Mouse (Mus musculus): ENCODE results near the gene Hdgfl2. TPM values are rescaled to one million over a fixed set of nuclear protein-coding genes. Genes with fewer than 3 reads are reported as not detected.

Hdgfl2 gene
- polyA plus RNA-seq, 1 experiment = 276 TPM

DNA sequence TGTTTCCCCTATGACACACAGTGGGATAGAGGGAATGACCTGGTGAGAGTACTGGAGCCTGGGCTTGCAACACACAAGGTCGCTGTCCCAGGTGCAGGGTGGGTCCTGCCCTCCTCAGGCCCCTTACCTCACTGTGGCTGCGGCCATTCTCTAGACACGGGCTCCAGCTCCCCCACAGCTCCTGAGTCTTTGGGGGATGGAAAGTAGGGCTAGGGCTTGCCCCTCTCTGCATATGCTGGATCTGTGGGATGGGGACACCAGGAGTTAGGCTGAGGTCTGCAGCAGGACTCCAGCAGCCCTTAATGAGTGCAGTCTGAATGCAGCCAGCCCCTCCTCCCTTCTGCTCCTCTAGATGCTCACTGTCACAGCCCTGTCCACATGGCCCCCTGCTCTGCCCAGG, 33.3 kb downstream of the Hdgfl2 start:
- TF ChIP-seq GATA1 (IDR thresholded peaks at IDR 0.05; ENCODE audit: low read length) = no peak

DNA sequence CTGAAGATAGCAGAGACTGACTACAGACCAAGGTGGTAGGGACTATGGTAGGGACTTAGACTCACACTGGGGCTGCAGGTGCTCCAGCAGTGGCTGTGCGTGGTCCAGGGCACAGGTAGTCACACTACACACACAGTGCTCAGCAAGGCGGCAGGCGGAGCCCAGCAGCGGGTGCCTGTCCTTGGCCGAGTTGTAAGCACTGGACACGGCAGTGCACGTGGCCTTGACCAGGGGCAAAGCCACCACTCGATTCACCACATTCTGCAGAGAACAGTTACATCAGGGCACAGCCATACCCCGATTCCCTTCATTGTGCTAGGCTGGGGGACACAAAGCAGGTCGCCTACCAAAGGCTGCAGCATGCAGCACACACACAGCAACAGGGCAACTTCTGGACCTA, 36.8 kb downstream of the Hdgfl2 start:
- no peak for TF ChIP-seq GATA1 (IDR thresholded peaks at IDR 0.05; ENCODE audit: low read length)

DNA sequence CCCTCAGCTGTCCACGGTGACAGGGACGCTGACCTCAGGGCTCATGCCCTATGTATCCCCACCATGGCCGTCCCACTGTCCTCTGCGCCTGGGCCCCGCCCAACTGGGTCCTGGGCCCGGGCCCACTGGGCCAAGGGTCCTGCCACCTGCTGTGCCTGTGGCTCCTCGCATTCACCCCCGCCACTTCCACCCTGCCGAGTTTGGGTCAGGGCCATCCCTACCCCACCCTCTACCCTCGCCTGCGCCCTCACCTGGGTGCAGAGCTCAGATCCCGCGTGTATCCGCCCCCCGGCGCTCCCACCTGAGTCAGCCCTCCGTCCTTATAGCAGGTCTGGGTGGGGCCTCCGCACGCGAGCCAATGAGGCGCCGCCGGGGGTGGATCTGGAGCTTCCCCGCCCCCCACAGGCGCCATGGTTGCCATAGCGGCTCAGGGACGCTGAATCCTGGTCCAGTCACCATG, 37.8 kb downstream of the Hdgfl2 start, which contains the start of gene Plin5:
Gene Plin5 (minus strand): TSS at position 346 of the 460 bp plus-strand sequence.
- TF ChIP-seq GATA1 (IDR thresholded peaks at IDR 0.05; ENCODE audit: low read length) = no peak

DNA sequence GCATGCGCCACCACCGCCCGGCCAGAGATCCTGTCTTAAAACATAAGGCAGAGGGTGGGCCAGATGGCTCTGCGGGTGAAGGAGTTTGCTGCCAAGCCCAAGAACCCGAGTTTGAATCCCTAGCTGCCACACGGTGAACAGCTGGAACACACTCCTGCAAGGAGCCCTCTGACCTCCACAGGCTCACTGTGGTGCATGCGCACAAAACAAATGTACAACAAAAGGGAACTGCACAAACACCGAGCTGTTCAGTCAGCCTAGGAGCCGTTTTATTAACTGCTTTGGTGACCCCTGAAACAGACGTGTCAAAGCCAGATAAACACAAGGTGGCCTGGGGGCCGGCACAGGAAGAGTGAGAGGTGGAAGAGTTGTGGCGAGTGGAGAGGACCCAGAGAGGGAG, 40.0 kb downstream of the Hdgfl2 start:
- no peak for TF ChIP-seq GATA1 (IDR thresholded peaks at IDR 0.05; ENCODE audit: low read length)

DNA sequence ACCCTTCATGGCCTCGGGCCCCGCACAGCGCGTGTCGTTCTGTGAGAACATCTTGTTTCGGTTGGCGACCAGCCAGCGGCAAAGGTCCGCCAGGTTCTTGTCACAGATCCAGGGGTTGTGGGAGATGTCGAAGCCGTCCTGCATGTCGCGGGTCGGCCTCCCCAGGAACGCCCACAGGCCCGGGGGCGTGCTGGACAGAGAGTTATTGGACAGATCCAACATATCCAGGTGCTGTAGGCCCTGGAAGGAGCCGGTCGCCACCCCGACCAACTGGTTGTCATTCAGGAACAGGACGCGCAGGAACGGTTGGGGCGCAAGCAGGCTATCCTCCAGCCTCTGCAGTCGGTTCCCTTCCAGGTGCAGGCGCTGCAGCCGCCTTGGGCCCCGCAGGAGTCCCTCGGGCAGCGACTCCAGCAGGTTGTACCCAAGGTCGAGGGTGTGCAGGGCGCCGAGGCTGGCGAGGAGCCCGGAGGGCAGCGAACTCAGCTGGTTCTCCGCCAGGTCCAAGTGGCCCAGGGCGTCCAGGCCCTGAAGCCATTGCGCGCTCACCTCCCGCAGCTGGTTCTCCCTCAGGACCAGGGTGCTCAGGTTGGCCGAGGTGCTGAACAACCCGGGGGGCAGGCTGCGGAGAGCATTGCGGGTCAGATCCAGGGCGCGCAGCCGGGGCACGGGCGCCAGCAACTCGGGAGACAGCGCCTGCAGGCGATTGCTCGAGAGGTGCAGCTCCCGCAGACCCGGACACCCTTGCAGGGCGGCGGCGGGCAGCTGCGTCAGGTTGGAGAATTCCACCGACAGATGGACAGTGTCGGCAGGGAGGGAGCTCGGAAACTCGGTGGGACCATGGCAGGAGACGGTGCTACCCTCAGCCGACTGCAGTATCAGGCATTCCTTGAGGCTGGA, 40.8 kb downstream of the Hdgfl2 start:
- no peak for TF ChIP-seq GATA1 (IDR thresholded peaks at IDR 0.05; ENCODE audit: low read length)

DNA sequence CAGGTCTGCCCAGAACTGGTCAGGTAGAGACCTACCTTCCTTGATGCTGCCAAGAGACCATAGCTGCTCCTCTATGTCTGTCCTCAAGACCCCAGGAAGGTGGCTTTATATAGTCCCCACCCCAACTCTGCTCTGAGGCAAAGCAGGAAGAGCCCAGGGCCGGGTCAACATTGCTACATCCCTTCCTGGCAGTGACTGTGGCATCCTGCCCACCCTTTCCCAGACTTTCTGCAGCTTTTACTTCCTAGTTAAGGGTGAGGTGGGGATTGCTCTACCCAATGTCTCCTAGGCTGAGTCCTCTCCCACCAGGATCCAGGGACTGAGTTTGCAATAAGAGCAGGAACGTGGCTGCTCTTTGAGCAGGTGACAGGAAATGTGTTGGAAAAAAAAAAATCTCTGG, 42.4 kb downstream of the Hdgfl2 start, which contains the start of gene Lrg1:
Gene Lrg1 (minus strand): TSS at position 176 of the 400 bp plus-strand sequence.
- no peak for TF ChIP-seq GATA1 (IDR thresholded peaks at IDR 0.05; ENCODE audit: low read length)

DNA sequence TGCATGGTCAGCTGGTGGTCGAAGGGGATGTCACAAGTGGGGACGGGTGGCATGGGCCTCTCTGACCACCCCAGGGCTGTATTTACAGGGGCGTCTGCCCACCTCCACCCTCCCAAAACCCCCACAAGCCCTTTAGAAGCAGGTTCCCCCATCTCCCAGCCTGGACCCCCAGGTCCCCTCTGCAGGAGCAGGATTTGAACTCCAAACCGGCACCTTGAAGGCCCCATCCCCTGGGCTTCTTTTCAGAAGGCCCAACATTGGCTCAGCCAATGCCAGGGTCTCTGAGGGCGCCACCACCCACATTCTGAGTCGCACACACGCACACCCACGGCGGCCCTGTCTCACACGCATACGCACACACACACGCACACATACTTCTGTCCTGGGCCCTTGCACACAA, 43.7 kb downstream of the Hdgfl2 start:
- TF ChIP-seq GATA1 (IDR thresholded peaks at IDR 0.05; ENCODE audit: low read length) = no peak

DNA sequence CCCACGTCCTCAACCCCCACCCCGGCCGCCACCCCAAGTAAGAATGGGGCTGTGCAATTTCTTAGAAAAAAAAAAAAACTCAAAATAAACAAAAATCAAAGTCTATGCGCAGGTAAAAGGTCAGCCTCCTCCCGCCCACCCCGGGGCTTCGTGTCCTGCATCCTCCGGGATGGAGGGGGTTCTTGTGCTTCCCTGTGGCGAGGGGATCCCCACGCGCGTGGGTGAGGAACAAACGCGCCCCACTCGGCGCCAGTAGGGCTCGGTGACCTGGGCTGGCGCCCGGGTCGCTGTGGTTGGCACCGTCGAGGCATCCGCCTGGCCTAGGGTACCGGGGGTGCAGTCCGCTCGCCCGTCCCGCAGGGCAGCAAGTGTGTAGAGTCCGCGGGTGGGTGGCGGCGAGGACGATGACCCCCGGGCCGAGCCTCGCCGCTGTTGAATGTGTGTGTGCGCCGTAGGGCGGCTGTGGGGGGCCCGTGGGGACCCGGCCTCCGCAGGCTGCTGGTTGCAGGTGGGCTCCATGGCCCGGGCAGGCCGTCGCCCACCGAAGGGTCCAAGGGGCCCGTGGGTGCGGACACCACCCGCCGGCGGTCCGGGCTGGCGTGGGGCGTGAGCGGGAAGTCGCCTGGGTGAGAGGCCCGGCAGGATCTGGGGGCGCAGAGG, 44.4 kb downstream of the Hdgfl2 start:
- no peak for TF ChIP-seq GATA1 (IDR thresholded peaks at IDR 0.05; ENCODE audit: low read length)

DNA sequence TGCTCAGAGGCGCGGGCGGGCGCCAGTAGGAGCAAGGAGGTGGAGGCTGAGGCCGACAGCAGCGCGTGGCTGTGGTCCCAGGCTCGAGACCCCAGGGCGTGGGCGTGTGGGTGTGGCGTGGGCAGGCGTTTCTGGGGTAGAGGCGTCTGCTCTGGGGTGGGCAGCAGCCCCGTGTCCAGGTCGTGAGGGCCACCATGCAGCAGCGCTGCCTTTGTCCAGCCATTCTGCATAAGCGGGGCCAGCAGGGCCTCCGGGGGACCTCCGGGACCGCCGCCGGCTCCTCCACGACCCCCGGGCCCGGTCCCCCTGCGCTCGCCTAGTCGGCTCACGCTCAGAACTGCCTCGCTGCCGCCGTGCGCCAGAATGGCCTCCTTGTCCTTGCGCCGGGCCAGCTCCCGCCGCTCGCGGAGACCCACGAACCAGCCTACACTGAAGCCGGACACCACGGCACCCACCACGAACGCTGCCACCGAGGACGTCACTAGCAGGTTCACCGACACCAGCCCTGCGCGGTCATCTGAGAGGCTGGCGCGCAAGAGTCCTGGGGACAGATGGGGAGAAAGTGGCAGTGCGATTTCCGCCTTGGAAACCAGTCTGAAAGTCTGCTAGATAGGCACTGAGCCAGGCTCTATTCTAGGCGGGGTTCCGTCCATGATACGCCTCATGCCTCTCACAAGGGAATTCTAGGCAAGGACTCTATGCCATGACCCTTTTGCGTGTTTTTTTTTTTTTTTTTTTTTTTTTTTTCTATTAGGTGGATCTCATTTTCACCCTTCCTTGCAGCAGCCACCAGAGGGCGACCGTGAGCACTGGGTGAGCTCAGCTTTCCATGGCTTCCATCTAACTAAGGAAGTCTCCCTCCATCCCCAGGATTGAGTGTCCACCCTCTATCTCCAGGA, 45.2 kb downstream of the Hdgfl2 start:
- no peak for TF ChIP-seq GATA1 (IDR thresholded peaks at IDR 0.05; ENCODE audit: low read length)

DNA sequence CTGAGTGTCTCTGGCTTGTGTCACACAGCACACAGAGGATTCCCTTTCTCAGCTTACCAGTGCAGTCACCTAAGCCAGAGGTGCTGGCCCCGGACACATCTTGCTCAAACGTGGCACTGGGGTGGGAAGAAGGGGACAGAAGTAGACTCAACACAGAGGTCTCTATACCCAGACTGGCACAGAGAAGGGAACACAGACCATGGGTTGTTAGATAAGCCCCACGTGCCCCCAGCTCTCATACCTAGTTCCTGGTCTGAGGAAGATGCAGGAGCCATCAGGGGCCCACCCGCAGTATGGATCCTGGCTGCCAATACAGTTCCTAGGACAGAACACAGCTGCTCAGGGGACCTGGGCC, 45.8 kb downstream of the Hdgfl2 start:
- no peak for TF ChIP-seq GATA1 (IDR thresholded peaks at IDR 0.05; ENCODE audit: low read length)

DNA sequence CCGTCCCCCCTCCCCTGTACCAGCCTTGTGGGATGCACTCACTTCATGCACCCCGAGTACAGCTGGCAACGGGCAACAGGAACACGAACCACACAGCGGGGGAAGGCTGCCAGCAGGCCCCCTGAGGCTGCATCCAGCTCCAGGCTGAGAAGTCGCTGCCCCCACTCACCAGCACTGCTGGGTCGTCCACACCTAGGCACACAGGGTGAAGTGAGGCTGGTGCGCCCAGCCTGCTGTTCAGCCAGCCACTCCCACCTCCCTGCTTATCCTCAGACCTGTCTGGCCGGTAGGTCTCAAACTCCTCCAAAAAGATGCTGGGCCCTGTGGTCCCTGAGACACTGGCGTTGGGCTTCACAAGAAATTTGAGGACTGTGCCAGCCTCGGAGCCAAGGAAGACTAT, 46.7 kb downstream of the Hdgfl2 start:
- no peak for TF ChIP-seq GATA1 (IDR thresholded peaks at IDR 0.05; ENCODE audit: low read length)

DNA sequence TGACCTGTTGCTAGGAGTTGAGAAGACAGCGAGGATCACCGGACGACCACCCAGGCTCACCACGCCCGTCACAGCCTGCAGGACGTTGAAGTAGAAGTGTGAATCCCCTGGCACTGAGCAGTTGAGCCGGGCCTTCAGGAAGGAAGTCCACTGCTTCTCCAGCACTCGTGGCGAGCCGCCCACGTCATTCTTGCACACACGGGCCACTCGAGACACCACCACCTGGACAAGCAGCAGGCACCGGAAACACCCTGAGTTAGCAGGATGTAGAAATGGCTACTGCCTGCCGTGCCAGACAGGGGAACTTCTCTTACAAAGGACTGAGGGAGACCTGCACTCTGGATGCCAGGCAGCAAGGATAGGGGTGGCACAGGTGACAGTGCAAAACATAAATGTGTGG, 48.8 kb downstream of the Hdgfl2 start:
- TF ChIP-seq GATA1 (IDR thresholded peaks at IDR 0.05; ENCODE audit: low read length) = no peak

DNA sequence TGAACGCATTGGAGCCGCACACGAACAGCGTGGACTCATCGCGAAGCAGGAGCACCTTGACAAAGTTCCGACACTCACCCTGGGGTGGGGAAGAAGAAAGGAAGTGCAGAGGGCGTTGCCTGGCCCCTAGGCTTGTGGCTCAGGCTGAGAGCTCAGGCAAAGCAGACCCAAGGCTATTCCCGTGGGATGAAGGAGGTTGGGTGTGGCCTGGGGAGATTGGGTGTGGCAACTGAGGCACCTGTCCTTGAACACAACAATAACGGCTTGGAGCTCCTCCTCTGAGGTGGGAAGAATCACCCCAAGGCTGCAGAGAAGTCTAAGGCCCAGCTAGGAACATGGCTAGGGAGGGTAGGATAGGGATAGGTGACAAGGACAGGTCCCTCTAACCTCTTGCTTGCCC, 51.7 kb downstream of the Hdgfl2 start:
- no peak for TF ChIP-seq GATA1 (IDR thresholded peaks at IDR 0.05; ENCODE audit: low read length)

DNA sequence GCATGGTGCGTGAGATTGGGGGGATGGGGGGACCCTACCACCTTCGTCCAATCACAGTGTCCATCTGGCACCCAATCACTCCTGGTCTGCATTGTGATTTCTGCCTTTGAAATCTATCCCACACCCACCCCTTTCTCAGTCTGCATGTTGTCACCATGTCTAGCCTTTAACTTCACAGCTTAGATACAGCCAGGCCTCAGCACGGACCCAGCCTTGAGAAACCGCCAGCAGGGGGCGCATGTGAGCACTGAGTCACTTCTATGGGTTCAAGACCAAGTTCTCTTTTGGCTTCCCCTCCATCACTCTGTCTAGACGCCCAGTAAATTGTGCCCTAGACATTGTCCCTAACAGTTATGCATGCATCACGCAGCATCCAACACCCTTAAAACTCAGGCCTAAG, 52.4 kb downstream of the Hdgfl2 start:
- no peak for TF ChIP-seq GATA1 (IDR thresholded peaks at IDR 0.05; ENCODE audit: low read length)

DNA sequence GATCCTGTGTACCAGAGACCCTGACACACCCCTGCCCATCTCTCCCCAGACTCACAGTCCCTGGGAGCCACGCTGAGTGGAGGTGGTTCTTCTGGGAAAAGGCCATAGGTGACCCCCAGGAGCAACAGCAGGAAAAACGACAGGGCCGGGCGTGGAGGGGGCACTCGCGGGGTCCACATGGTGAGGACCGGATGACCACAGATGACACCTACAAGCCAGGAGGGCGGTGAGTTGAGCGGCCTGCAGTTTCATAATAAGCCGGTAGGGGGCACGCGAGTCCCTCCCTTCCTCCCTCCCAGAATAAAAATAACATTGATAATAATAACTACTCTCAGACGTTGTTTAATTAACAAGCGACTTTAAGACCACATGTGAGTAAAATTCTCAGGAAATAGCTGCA, 53.2 kb downstream of the Hdgfl2 start:
- TF ChIP-seq GATA1 (IDR thresholded peaks at IDR 0.05; ENCODE audit: low read length) = no peak

Measured in G1E-ER4 (cell line).